Mouse (Mus musculus): Measurements from ENCODE around the gene Dop1b. TPM values are rescaled to one million over a fixed set of nuclear protein-coding genes. Genes with fewer than 3 reads are reported as not detected.

Dop1b gene
- polyA plus RNA-seq, 1 experiment = 35.5 TPM

DNA sequence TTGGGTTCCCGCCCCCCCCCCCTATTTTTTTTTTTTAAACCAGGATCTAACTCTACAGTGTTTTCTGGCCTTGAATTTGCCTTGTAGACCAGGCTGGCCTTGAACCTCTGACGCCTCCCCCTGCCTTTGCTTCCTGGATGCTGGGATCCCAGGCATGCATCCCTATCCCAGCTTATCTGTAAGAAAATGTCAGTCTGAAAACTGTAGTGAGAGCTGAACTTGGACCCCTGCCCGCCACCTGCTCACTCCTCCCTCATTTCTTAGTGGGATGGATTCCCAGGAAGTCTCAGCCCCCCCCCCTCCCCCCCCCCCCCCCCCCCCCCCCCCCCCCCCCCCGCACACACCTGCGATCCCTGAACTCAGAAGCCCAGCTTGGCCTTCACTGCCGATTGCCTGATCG is 25.3 kb upstream of the Dop1b start:
- Histone ChIP-seq H3K27ac (ENCODE audit: insufficient read depth, low read length) (no peak overlapping the region), H3K36me3 (ENCODE audit: control insufficient read depth, insufficient read depth, low read length) (no peaks in the 10 kb centered on the region), H3K4me3 (ENCODE audit: extremely low read depth, insufficient read depth, insufficient read length) (no peak overlapping the region), H3K27me3 (ENCODE audit: control insufficient read depth, insufficient read depth, low read length) (peaks cover 11% of the 10 kb centered on the region), H3K4me1 (ENCODE audit: control insufficient read depth, insufficient read depth, insufficient read length) (peaks cover 14% of the 10 kb centered on the region)
- TF ChIP-seq POLR2A (IDR thresholded peaks at IDR 0.05; ENCODE audit: low read depth, low read length) (no peak), CTCF (IDR thresholded peaks at IDR 0.05; ENCODE audit: extremely low read depth, insufficient read depth, insufficient read length, insufficient replicate concordance) (no peak)
- no peak for DNase-seq (ENCODE audit: low read depth in 1 of 2, low spot score in 2 of 2)
- 84% methylated on average over 5 of the region's 7 CpGs for WGBS

DNA sequence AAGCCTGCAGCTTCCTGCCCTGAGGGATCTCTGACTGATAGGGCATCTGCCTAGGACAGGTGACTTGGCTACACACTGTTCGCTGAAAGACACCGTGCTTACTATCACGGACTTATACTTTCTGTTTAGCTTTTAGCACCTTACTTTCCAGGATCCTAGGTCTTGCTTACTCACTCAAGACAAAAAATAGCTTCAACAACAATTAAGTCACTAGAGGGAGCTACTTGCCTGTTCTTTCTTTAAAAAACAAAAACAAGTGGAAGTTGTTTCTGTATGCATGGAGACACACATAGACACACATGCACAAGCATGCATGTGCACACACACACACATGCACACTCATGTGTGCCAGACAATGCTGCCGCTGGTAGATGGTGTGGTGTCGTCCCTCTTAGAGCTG is 24.8 kb upstream of the Dop1b start:
- H3K36me3 ChIP-seq (ENCODE audit: control insufficient read depth, insufficient read depth, low read length) = no peaks in the 10 kb centered on the region
- H3K4me3 ChIP-seq (ENCODE audit: extremely low read depth, insufficient read depth, insufficient read length) = peak overlapping the region; percentile 29; the same call in 1 of the 2 replicates
- H3K27ac ChIP-seq (ENCODE audit: insufficient read depth, low read length) = no peak overlapping the region
- TF ChIP-seq CTCF (IDR thresholded peaks at IDR 0.05; ENCODE audit: extremely low read depth, insufficient read depth, insufficient read length, insufficient replicate concordance) = no peak
- TF ChIP-seq POLR2A (IDR thresholded peaks at IDR 0.05; ENCODE audit: low read depth, low read length) = no peak
- peaks cover 11% of the 10 kb centered on the region for H3K27me3 ChIP-seq (ENCODE audit: control insufficient read depth, insufficient read depth, low read length)
- DNase-seq (ENCODE audit: low read depth in 1 of 2, low spot score in 2 of 2) = peak in 1 of 2 experiments; percentile 44
- 16% methylated on average over 5 of the region's 5 CpGs for WGBS
- peaks cover 16% of the 10 kb centered on the region for H3K4me1 ChIP-seq (ENCODE audit: control insufficient read depth, insufficient read depth, insufficient read length)

DNA sequence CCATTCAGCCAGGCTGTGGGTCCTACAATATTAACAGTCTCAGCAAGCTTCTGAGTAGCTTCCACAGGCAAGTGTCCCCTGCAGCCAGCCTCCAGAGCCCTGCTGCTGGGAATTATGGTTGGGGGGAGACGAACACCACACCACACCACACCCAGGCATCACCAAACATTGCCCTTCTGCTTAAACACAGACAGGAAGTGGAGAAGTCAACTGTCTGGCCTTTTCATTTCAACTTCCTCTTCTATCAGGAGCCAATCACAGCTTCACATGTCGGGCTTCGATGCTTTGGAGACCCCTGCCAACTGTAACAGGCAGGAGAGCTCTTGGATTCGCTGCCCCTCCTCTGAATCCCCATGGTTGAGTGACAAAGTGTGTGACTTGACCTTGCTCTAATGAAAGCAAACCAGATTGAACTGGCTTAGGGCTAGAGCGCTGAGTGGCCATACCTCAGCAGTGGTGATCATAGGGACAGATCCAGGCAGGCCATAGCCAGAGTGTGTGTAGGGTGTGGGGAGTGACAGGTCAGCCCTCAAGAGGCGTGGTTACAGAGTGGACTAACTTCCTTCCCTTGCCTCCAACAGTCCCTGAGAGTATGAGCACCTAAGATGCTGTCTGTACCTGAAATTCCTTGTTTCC is 20.4 kb upstream of the Dop1b start:
- Histone ChIP-seq H3K36me3 (ENCODE audit: control insufficient read depth, insufficient read depth, low read length) (no peaks in the 10 kb centered on the region), H3K4me1 (ENCODE audit: control insufficient read depth, insufficient read depth, insufficient read length) (peaks cover 8% of the 10 kb centered on the region; the same call in 1 of the 2 replicates), H3K27me3 (ENCODE audit: control insufficient read depth, insufficient read depth, low read length) (no peaks in the 10 kb centered on the region), H3K27ac (ENCODE audit: insufficient read depth, low read length) (no peak overlapping the region), H3K4me3 (ENCODE audit: extremely low read depth, insufficient read depth, insufficient read length) (no peak overlapping the region)
- 40% methylated on average over 6 of the region's 6 CpGs for WGBS
- TF ChIP-seq CTCF (IDR thresholded peaks at IDR 0.05; ENCODE audit: extremely low read depth, insufficient read depth, insufficient read length, insufficient replicate concordance) (no peak), POLR2A (IDR thresholded peaks at IDR 0.05; ENCODE audit: low read depth, low read length) (no peak)
- no peak for DNase-seq (ENCODE audit: low read depth in 1 of 2, low spot score in 2 of 2)

DNA sequence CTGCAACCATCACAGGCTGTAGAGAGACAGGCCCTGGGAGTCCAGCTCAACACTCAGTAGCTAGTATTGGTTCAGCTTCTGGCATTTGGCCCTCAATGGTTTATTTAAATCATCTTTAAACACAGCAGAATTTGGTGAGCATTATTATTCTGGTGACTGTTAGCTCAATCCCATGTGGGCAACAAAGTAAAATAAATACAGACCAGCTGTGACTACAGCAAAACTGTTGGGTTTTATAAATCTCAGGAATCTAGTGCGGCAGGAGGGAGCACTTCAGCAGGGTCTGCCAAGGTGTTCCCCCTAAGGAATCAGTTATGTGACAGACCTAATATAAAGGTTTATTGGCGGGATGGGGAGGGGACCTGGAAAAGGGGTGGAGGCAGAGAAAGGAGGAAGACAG is 19.0 kb upstream of the Dop1b start:
- H3K4me3 ChIP-seq (ENCODE audit: extremely low read depth, insufficient read depth, insufficient read length) = no peak overlapping the region
- H3K4me1 ChIP-seq (ENCODE audit: control insufficient read depth, insufficient read depth, insufficient read length) = peaks cover 8% of the 10 kb centered on the region; the same call in 1 of the 2 replicates
- no peak for DNase-seq (ENCODE audit: low read depth in 1 of 2, low spot score in 2 of 2)
- TF ChIP-seq CTCF (IDR thresholded peaks at IDR 0.05; ENCODE audit: extremely low read depth, insufficient read depth, insufficient read length, insufficient replicate concordance) (no peak), POLR2A (IDR thresholded peaks at IDR 0.05; ENCODE audit: low read depth, low read length) (no peak)
- H3K36me3 ChIP-seq (ENCODE audit: control insufficient read depth, insufficient read depth, low read length) = no peaks in the 10 kb centered on the region
- no peak overlapping the region for H3K27ac ChIP-seq (ENCODE audit: insufficient read depth, low read length)
- WGBS = 93% methylated on average over 2 of the region's 2 CpGs
- no peaks in the 10 kb centered on the region for H3K27me3 ChIP-seq (ENCODE audit: control insufficient read depth, insufficient read depth, low read length)

DNA sequence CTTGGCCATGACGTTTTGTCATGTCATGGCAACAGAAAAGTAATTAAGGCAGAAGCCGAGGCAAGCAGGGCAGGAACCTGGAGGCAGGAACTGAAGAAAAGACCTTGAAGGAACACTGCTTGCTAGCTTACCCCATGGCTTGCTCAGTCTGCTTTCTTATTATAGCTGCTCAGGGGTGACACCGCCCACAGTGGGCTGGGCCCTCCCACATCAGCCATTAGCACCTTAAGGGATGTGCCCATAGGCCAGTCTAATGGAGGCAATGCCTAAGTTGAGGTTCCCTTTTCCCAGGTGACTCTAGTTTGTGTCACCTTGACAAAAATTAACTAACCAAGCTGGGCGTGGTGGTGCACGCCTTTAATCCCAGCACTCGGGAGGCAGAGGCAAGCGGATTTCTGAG is 4.6 kb upstream of the Dop1b start:
- 89% methylated on average over 7 of the region's 7 CpGs for WGBS
- no peak overlapping the region for H3K27ac ChIP-seq (ENCODE audit: insufficient read depth, low read length)
- no peak for DNase-seq (ENCODE audit: low read depth in 1 of 2, low spot score in 2 of 2)

DNA sequence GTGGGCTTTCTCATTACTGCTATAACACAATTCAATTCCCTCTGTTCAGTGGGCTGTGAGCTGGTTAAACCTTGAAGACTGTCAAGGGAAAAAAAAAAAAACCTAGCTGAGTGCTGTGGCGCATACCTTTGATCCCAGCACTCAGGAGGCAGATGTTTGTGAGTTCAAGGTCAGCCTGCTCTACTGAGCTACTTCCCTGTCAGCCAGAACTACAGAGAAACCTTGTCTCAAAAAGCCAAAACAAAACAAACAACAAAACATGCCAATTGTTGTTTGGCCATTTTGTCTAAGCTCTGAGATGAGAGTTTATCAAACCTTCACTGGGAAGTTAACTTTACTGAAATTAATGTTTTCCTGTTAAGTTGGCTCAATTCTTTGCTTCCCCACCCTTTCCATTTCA is 2.5 kb upstream of the Dop1b start:
- Histone ChIP-seq H3K36me3 (ENCODE audit: control insufficient read depth, insufficient read depth, low read length) (no peaks in the 10 kb centered on the region), H3K27ac (ENCODE audit: insufficient read depth, low read length) (no peak overlapping the region), H3K27me3 (ENCODE audit: control insufficient read depth, insufficient read depth, low read length) (no peaks in the 10 kb centered on the region), H3K4me3 (ENCODE audit: extremely low read depth, insufficient read depth, insufficient read length) (no peak overlapping the region), H3K4me1 (ENCODE audit: control insufficient read depth, insufficient read depth, insufficient read length) (peaks cover 3% of the 10 kb centered on the region; the same call in 1 of the 2 replicates)
- 94% methylated on average over 1 of the region's 1 CpGs for WGBS
- no peak for DNase-seq (ENCODE audit: low read depth in 1 of 2, low spot score in 2 of 2)
- TF ChIP-seq CTCF (IDR thresholded peaks at IDR 0.05; ENCODE audit: extremely low read depth, insufficient read depth, insufficient read length, insufficient replicate concordance) (no peak), POLR2A (IDR thresholded peaks at IDR 0.05; ENCODE audit: low read depth, low read length) (no peak)

More for the DNA sequence above, 4.6 kb upstream of the Dop1b start:
- no peak overlapping the region for H3K4me3 ChIP-seq (ENCODE audit: extremely low read depth, insufficient read depth, insufficient read length)
- no peaks in the 10 kb centered on the region; the same call in 1 of the 2 replicates for H3K4me1 ChIP-seq (ENCODE audit: control insufficient read depth, insufficient read depth, insufficient read length)
- TF ChIP-seq POLR2A (IDR thresholded peaks at IDR 0.05; ENCODE audit: low read depth, low read length) (no peak), CTCF (IDR thresholded peaks at IDR 0.05; ENCODE audit: extremely low read depth, insufficient read depth, insufficient read length, insufficient replicate concordance) (no peak)
- no peaks in the 10 kb centered on the region for H3K27me3 ChIP-seq (ENCODE audit: control insufficient read depth, insufficient read depth, low read length)
- no peaks in the 10 kb centered on the region for H3K36me3 ChIP-seq (ENCODE audit: control insufficient read depth, insufficient read depth, low read length)

DNA sequence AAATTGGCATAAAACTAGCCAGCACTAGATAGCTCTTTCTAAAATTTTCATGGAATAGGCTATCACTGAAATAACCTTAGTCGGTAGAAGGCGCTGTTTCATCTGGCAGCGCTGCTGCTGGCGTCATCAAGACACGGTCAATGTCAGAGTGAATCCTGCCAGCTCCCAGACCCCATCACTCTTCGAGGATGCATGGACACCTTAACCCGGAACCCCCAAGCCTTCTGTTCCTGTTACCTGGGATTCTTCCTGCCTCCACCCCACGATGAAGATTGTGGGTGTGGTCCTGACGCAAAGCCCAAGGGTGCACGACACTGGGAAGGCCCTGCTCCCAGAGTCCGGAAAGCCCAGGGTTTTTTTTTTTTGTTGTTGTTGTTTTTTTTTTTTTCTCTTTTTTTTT is 780 bp upstream of the Dop1b start:
- peak overlapping the region; percentile 62 for H3K27ac ChIP-seq (ENCODE audit: insufficient read depth, low read length)
- peak; percentile 61 to 73 for DNase-seq (ENCODE audit: low read depth in 1 of 2, low spot score in 2 of 2)
- no peak for TF ChIP-seq POLR2A (IDR thresholded peaks at IDR 0.05; ENCODE audit: low read depth, low read length)
- peak; percentile 56; the same call in 1 of the 2 replicates for TF ChIP-seq CTCF (IDR thresholded peaks at IDR 0.05; ENCODE audit: extremely low read depth, insufficient read depth, insufficient read length, insufficient replicate concordance)
- under 1% methylated on average over 11 of the region's 11 CpGs for WGBS
- peak overlapping the region; percentile 66 for H3K4me3 ChIP-seq (ENCODE audit: extremely low read depth, insufficient read depth, insufficient read length)
- H3K27me3 ChIP-seq (ENCODE audit: control insufficient read depth, insufficient read depth, low read length) = no peaks in the 10 kb centered on the region
- peaks cover 1% of the 10 kb centered on the region; the same call in 1 of the 2 replicates for H3K36me3 ChIP-seq (ENCODE audit: control insufficient read depth, insufficient read depth, low read length)
- H3K4me1 ChIP-seq (ENCODE audit: control insufficient read depth, insufficient read depth, insufficient read length) = peaks cover 8% of the 10 kb centered on the region

Data from spleen, adult 2 months (tissue).